Mouse (Mus musculus): Measurements from ENCODE around the gene Numa1.
"Not testable (repeated sequence)": the region's sequence is repeated elsewhere in the genome, so short reads cannot be mapped to it uniquely, and the experiment has no call there.

The Numa1 gene

DNA sequence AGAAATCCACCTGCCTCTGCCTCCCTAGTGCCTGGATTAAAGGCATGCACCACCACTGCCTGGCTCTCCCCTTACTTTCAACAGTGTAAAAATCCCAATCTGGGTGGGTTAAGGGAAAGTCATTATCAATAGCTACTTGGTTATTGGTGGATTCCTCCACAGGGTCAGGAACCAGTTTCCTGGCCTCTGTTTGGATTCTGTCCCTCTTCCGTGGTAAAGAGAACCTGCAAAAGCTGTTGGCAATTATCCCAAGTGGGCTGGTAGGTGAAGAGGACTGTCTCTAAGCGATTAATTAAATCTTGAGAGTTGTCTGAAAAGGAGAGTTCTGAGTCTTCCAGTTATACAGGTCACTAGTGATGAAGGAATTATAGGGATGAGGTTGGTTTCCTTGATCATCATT, 4.4 kb downstream of the Numa1 start:
- peak; percentile 34 to 41 for DNase-seq

DNA sequence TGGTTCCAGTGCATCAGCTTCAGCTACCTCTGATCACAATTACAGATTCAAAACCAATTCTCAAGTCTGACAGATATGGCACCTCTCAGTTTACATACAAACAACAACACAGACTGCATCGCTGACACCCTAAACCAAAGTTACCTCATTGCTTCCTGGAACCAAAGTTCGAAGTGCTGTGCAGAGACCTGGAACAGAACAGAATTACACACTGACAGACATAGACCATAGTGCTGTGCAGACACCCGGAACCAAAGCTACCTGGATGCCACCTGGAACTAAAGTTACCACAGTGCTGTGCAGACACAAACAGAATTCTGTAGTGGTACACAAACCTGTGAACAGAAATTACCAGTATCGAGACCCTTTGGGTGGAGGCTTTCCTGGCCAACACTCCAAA, 5.8 kb downstream of the Numa1 start:
- no peak for DNase-seq

DNA sequence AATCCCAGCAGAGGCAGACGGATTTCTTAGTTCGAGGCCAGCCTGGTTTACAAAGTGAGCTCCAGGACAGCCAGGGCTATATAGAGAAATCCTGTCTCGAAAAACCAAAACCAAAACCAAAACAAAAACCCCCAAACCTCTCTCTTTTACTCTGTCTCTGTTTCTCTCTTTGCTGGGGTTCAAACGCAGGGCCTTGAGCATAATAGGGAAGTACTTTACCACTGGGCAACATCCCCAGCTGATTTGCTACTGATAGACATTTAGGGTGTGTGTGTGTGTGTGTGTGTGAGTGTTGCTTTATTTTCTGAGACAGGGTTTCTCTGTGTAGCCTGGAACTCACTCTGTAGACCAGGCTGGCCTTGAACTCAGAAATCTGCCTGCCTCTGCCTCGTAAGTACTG, 15.1 kb downstream of the Numa1 start:
- DNase-seq: not testable (repeated sequence)

DNA sequence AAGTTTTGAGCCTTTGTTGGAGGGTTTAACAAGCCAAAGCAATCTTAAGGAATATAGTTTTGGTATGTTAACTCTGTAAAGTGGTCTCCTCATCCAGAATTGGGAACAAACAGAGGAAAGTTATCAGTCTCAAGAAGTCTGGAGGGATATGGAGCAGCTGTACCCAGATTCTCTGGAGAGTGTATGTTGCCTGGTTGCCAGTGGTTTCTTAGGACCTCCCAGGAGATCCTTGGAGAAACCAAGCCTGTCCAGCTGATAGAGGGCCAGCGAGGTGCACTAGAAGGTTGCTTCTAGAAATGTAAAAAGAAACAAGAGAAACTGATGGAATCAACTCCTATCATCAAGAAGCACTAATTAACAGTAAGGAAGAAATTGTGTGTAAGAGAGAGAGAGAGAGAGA, 17.7 kb downstream of the Numa1 start:
- DNase-seq: no peak

DNA sequence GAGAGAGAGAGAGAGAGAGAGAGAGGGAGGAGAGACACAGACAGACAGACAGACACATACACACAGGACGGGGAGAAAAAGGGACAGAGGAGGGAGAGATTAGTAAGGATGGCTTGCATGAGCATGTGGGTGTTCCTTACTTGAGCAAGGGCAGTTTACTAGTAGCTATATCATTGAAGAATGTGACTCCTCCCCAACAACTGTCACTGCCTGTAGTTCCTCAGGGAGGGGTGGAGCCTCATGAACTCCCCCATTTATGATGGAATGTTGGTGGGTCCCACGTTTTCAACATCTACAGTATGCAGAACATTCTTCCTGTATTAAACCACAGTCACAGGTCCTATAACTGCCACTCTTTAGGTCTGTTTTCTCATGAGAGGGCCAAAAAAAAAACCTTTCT, 18.2 kb downstream of the Numa1 start:
- no peak for DNase-seq

DNA sequence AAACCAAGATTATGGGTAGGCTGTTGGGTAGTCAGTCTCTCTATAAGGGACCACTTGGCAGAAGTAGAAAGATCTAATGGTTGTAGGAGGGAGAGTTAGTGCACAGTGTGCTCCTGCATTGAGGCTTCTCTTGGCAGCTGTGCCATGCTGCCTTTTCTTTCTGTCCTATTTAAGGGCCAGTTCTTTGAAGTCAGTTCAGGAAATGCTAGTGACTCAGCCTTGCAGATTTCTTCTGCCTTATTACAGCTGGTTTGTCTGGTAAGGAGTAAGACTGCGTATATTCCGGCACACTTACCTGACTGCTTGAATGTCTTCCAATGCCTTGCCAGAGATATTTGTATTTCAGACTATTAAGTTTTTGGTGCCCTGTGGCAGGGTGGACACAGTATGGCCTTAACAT, 20.3 kb downstream of the Numa1 start:
- no peak for DNase-seq

DNA sequence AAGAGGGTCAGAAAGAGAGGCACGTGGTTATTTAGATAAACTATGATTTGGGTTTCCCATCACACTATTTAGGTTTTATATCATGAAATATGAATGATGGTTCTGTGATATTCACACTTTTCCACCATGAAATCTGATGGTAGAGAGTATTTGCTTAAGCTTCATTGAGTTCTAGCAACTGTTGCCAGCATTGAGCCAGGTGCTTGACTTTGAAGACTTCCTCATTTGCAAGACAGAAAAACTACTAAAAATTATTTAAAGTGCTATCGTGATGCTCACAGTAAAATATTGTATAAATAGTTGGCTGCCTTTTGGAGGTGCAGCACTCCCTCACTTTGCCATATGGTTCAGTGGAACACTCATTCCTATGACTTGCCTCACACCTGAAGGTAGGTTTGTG, 21.4 kb downstream of the Numa1 start:
- DNase-seq: no peak

DNA sequence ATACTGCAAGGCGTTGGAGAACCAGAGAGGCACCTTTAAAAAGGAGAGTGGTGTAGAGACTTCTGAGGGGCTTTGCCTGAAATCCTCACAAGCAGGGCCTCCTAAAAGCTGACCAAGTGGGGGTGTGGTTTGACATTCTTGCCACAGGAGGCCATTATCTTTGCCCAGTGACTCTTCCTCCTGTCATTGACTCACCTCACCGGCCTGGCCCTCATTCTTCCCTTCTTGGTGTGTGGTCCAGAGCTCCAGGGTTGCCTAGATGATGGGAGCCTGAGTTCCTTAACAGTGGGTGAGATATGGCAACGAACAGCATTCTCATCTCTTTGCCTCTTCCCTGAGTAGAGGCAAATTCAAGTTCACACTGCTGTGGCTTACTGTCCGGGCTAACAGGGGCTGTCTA, 22.0 kb downstream of the Numa1 start:
- no peak for DNase-seq

DNA sequence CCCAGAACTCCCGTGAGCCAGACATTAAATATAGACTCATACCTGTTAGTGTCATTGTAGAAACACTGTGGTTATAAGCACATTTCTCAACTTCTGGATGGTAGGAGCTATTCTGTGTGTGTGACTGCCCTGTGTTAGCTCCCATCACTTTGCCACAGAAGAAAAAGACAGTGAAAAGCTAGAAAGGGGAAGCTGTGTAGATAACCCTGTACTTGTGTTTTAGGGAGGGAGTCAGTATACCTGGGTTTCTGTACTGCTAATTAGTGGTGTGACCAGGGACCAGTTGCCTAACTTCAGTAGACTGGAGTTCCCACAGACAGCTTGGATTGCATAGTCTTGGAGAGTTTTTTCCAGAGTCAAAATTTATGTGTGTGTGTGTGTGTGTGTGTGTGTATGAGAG, 22.6 kb downstream of the Numa1 start:
- no peak for DNase-seq

DNA sequence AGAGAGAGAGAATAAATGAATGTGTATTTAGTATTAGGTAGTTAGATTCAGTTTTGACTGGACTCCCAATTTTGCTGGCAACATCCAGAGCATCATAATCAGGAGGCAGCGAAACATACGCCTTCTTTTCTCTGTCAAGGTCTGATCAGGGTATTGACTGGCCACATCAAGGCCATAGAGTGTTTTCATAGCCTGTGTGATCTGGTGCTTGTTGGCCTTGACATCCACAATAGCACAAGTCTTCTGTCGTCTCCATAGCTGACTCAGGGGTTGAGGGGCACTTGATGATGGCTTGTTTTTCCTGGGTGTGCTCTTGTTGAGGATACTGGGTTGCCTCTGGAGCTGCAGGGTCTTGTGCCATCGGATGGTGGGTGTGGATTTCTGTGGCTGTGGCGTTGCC, 23.0 kb downstream of the Numa1 start:
- DNase-seq: no peak

DNA sequence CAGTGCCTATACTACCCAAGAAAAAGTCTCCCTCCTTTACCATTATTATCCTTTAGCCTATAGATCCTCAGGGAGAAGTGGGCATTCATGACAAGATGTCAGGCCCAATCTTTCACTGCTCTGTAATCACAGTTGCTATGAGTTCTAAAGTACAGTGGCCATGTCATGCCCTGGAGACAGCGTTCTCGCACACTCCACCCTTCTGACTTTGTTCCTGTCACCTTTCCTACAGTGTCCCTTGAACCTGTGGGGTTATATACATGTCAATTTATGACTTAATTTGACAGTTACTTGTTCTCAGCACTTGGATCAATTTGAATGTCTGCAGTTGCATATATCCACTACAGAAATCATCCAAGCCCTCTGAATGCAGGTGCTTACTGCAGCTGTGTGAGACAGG, 28.9 kb downstream of the Numa1 start:
- no peak for DNase-seq

DNA sequence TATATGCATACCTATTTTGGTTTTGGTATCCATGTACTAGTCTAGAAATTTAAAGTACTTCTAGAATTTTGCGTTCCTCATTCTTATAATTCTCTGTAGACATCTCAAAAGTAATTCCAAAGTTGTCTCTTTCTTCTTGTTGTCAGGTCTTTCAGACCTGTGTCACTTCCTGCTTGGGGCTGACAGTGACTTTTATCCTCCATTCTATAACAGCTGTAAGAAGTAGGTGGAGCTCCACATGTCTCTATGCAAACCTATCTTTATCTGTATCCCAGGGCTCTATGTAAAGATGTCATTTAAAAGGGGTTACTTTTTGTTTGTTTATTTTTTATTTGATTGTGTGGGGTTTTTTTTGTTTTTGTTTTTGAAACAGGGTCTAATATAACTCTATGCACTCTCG, 29.7 kb downstream of the Numa1 start:
- DNase-seq: no peak

DNA sequence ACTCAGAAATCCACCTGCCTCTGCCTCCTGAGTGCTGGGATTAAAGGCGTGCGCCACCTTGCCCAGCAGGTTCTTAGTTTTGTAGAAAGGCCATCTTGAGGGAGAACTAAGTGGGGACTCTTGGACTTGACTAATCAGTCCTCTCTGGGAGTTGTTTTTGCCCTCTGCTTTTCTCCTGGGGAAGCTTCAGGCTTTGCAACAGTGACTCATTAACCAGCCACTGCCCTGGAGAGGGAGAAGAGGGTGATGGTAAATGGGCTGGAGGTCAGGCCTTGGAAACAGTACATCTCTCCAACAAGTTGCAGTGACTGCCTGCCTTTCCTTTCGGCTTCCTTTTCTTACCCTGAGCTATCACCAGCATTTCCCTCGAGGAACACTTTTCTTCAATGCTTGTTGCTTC, 30.6 kb downstream of the Numa1 start:
- DNase-seq: no peak

DNA sequence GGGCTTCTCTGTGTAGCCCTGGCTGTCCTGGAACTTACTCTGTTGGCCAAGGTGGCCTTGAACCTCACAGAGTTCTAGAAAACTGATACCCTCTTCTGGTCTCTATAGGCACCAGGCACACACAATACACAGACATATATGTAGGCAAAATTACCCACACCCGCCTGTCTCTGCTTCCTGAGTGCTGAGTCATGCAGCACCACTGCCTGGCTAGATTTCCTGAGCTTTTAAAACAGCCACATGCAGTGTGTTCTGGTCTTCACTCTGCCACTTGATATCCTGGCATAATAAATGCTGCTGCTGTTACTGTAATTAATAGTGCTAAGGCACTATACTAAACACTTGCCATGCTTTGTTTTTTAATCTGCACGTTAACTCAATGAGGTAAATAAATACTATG, 31.7 kb downstream of the Numa1 start:
- DNase-seq: no peak

DNA sequence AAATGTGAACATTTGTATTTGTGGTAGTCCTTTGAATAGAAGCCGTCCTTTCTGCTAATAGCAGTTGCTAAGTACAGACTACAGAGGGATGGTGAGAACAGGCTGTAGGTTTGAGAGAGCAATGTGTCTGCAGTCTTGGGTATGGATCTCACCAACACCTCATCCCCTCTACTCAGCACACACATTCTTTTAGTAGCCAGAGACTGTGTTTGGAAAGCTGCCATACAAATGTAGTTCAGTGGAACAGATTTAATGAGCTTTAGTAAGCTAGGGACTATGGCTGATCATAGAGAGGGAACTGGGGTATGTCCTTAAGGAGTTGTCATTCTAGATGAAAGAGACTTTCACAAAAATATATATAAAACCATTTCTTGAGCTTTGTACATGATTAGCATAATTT, 33.3 kb downstream of the Numa1 start:
- no peak for DNase-seq

DNA sequence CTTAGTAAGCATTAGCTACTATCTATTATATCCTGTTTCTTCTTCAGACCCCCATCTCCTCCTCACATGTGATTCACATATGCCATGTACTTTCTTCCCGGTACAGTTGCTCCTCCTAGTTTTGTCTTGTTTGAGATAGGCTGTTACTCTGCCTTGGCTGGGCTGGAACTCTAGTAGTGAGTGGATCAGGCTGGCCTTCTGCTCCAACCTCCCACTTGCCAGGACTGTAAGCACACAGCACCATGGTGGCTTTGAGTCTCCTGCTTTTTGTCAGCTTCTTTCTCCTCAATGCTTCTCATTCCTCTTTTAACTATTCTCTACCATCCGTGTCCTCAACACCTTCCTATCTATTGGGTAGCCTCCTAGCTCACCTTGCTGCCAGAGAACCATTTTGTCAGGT, 34.8 kb downstream of the Numa1 start:
- DNase-seq: peak; percentile 34 to 39

DNA sequence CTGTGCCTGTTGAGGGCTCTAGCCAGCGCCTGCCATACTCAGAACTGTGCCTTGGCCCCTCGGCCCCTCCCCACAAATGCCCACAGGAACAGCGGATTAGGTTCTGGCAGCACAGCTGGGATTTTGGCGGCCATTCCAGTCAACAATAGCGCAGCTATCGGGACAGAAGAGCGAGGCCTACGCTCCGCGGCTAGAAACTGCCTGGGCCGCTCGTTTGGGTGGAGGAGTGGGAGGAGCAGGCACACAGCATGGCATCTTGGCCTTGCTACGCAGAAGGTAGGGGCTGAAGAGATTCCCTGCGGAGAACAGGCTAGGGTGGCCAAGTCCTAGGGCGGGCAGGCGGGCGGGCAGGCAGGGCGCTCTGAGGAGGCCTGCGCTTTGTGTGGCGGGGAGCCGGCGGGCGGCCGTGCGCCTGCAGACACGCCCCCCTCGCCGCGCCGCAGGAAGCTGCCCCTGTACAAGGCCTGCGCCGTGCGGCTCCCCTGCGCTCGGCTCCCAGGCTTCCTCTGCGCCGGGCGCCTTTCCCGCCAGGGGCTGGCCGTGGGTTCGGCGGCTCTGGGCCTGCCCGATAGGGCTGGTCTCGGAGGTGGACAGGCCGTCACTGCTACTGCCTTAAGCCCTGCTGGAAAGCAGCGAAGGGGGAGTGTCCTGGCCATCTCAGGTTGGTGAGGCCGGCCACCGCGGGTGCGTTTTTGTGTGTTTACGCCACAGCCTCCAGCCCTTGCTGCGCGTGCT, 36.0 kb downstream of the Numa1 start:
- DNase-seq: peak; percentile 85 to 89

DNA sequence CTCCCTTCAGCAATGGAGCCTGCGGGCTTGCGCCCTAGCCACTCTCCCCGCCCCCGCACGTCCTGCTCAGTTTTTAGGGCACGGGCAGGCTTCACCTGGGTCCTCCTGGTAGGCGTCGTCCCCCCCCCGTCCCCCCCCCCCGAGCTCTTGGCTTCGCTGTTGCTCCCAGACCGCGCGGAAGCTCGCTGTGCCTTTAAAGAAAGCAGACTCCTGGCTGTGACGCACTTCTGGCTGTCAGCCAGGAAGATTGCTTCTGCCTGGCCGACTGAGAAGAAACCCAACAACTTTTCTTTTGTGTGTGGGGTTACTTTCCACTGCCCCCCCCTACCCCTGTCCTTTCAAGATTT, 36.5 kb downstream of the Numa1 start:
- DNase-seq: peak in 1 of 2 experiments; percentile 89

DNA sequence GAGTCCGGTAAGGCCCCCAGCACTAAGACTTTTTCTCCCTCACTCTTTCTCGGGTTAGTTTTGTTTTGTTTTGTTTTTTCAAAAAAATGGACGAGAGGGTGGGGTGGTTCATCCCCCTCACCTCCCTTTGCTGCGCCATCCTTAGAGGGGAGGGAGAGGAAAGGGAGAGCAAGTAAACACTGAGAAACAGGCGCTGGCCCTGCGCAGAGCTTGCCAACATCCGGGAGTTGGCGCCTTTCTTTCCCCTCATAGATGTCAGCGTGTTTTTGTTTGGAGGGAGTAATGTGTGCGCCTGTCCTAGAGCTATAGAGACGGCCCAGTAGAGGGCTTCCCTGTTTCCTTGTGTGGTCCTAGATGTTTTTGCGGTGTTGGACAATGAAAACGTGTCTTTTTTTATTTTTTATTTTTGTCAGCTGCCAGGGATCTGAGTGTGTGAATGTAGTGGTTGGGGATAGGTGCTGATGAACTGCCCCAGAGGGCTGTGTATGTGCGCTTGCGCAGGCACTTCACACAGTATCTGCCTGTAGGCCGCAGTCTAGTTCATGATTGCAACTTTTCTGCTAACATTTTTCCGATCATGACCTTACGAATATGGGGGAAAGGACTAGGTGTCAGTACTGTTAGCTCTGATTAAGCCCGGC, 37.0 kb downstream of the Numa1 start:
- DNase-seq: peak; percentile 84 to 85

DNA sequence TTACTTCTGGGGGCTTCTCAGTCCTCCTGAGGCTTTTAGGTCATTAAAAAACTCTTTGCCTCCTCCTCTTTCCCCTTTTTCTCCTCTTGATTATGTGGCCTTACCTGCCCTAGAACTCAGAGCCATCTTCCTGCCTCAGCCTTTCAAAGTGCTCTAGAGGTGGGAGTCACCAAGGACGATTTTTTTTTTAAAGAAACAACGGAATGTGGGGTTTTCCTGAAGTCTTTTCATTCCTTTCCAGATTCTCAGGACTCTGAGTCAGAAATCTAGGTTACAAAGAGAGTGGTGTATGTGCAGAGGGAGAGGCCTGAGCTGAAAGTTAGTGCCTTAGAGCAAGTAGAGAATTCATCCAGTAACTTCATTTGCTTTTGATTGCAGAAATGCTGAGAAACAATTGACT, 37.8 kb downstream of the Numa1 start:
- DNase-seq: no peak

DNA sequence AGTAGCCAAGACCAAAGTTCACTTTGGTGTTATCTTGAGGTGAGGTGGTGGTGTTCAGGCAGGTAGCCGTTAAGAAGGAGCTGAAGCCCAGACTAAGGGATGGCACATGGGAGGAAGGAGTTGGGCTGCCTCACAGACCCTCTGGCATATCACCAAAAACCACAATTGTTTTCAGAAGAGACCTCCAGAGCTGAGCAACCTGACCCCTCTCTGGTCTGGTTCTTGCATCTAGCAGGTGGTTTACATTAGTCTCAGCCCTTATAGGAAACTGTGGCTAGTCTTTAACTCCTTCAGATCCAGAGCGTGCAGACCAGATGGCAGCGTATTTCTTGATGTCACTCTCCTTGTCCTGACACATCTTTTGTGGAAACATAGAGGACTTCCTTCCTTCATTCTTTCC, 39.8 kb downstream of the Numa1 start:
- no peak for DNase-seq

DNA sequence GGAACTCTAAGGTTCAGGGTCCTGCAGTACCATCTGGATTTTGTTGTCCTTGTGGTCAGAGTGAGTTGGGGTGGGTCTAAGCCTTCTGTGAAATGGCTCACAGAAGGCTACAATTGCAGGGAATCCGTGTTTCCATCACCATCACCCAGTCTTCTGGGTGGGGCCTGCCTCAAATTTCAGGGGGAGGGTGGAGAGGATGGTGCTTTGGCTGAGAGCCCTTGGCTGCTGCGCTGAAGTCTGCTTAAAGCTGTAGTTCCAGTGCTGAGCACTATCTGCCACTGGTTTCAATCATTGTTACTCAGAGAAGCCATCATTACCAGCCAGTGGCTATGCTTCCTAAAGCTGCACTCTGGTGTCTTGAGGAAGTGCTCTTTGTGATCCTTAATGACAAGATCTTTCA, 40.6 kb downstream of the Numa1 start:
- peak; percentile 47 to 60 for DNase-seq

DNA sequence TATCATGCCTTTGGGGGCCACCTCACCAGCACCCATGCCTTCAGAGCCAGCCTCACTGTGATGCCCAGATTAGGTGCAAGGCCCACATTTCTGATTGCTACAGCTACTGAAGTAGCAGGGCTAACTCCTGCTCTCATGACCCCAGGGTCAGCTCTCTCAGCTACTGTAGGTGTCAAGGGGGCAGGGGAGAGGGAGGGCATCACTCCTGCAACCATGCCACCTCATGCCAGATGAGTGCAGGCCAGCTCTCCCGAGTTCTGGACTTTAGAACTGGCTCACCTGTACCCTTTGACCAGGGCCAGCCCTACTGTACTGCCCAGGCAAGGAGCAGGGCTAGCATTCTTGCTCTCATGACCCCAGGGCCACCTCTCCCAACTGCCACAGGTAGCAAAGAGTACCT, 48.8 kb downstream of the Numa1 start:
- no peak for DNase-seq

DNA sequence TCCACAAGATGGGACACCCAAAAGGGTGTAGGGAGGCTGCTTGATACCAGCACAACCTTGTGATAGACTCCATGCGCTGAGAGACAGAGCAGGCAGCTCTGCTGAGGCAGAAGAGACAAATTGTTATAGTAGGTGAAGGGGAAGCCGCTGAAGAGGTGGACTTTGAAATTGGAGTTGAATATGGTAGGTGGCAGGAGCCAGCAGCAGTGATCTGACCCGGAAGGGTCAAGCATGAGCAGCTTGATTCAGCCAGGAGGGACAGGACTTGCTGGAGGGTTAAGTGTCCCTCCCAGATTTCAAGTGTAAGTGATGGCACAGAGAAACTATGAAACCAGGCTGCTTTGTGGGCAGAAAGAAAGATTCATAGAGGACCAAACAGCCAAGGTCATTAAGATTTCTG, 51.2 kb downstream of the Numa1 start:
- DNase-seq: no peak

DNA sequence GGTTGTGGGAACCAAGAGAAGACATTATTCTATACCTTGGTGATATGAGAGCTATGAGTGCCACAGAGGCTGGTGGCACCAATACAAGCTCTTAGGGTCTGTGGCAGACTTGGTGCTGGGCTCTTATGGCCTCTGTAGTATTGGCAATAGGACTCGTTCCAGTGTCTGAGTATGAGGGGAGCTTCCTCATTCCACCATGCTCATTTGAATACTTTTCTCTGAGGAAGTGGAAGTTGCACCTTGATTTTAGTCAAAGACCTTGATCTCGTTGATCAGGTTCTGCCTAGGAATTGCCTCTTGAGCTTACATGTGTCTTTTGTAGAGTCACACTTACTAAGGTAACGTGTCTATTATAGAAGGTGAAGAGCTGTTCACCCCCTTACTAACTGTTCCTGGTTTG, 60.3 kb downstream of the Numa1 start:
- no peak for DNase-seq
